Mouse (Mus musculus) CD4-positive helper T cell, adult 2 months (primary cell): ENCODE data around the gene 4930522L14Rik.
"Not testable (repeated sequence)": the region's sequence is repeated elsewhere in the genome, so short reads cannot be mapped to it uniquely, and the experiment has no call there.

Source experiments
- DNase-seq: peaks from one replicate; pipeline ENCODE4 v3.0.0-alpha.2; 2012; ENCODE audit warnings: low read depth, missing footprints, low spot score

The 4930522L14Rik gene

DNA sequence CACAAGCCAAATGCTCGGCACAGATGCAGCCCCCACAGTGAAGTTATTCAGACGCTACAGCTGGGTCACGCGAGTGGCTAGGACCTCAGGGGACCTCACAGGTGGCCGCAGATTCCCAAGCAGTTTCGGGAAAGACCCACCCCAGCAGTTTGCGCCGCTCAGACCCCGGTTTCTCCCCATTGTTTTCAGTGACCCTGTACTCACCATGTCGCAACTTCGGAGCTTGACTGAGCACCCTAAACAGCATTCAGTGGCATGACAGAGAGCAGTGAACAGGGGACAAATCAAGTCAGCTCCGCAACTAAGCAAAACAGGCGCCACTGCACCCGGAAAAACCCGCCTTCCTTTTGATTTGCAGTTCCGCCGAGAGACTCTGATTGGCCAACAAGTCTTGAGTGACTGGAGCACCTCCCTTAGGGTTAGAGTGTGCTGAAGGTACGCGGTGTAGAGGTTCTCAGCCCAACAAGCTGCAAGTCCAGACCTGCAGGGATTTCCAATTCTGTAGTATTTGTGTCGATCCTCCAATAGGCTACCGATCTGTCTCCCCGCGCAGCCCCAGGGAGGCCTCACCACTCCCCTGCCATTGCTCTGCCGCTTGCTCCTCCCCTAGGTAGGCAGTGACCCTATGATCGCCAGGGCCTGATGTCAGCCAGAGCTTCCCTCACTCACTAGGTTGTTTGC lies at the start of gene 4930522L14Rik:
TSS of gene 4930522L14Rik (minus strand) at position 496 of the 681 bp plus-strand sequence.
- peak; percentile 69 for DNase-seq

- not testable (repeated sequence) for DNase-seq
These were observed 49.8 kb upstream of the 4930522L14Rik start for GRCm38 (mm10) chr5:109801466-109801865.

DNA sequence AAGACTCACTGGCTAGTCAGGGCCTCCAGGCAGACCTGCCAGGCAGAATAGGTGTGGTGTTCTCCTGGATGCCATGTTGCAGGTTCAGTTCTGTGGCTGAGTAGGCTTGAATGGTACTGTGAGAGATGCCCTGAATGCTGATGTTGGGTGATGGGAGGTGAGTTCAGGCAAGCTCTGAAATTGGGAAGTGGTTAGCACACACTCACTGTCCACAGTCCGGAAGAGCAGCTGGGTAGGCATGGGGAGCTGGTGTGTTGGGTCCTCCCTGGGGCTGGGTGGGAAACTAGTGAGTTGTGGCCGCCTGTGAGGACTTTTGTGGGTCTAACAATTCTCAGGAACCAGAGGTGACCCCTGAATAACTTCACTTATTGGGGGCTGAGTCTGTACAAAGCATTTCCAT lies 48.3 kb upstream of the 4930522L14Rik start:
- not testable (repeated sequence) for DNase-seq

DNA sequence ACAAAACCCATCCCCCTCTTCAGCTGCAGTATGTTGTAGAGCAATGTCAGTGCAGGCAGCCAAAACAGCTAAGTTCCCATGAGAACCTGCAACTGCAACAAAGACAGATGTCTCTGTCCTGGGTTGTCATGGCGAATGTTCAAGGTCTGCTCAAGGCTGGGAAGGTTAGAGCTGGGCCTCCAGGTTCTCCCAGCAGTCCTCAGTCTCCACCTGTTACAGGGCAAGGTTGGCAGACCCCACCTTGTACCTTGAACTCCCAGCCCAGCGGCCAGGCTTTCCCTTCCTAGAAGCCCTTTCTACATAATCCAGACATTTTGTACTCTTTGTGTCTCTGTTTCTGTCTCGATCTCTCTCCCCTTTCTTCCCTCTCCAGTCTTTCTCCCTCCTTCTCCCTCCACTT lies 45.3 kb upstream of the 4930522L14Rik start:
- DNase-seq = not testable (repeated sequence)

DNA sequence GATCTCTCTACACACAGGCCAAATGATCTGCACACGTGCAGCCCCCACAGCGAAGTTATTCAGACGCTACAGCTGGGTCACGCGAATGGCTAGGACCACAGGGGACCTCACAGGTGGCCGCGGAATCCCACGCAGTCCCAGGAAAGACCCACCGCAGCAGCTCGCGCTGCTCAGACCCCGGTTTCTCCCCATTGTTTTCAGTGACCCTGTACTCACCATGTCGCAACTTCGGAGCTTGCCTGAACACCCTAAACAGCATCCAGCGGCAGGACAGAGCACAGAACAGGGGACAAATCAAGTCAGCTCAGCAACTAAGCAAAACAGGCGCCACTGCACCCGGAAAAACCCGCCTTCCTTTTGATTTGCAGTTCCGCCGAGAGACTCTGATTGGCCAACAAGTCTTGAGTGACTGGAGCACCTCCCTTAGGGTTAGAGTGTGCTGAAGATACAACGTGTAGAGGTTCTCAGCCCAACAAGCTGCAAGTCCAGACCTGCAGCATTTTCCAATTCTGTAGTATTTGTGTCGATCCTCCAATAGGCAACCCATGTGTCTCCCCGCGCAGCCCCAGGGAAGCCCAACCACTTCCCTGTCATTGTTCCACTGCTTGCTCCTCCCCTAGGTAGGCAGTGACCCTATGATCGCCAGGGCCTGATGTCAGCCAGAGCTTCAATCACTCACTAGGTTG lies 44.4 kb upstream of the 4930522L14Rik start:
- DNase-seq = peak; percentile 67

GRCm38 (mm10) chr5:109752073-109752780 lies 541 bp upstream of the 4930522L14Rik start:
- DNase-seq = peak; percentile 11

GRCm38 (mm10) chr5:109745081-109745480 lies 6.6 kb downstream of the 4930522L14Rik start:
- not testable (repeated sequence) for DNase-seq

GRCm38 (mm10) chr5:109717341-109717740 lies 34.3 kb downstream of the 4930522L14Rik start:
- not testable (repeated sequence) for DNase-seq

- DNase-seq = not testable (repeated sequence)
These were observed 60.3 kb downstream of the 4930522L14Rik start for GRCm38 (mm10) chr5:109691205-109691965.

- DNase-seq = peak; percentile 91
These were observed 61.0 kb downstream of the 4930522L14Rik start, which contains the start of gene 5430403G16Rik for GRCm38 (mm10) chr5:109690537-109691201. 5430403G16Rik (minus strand) TSS chr5:109691041.
